In genomic region chr5:21578136-21578535, GRCm38 (mm10) we compare ENCODE assay signal across 31 mouse cellular contexts. TPM values are rescaled to one million over a fixed set of nuclear protein-coding genes. Genes with fewer than 3 reads are reported as not detected.
"Had no signal": no experiment of that assay in that cellular context is flagged by ENCODE, and none has a peak within 500 bp of the region (broad histone marks: within the 10 kb centered on the region; RNA-seq: fewer than 3 reads in every experiment).

No protein-coding gene starts in this region.

- DNase-seq: cerebellum, adult 2 months; cerebellum, adult 8-10 months; cerebellum, adult 9-10 months; cerebellum, adult 9-11 months; cerebellum, postnatal 10 days; cerebellum, postnatal 14 days; cerebellum, postnatal 25 days; cerebellum, postnatal 36 days; embryo, embryonic 11 days; forebrain, postnatal 0 days; gastrocnemius, adult 2 months; gastrocnemius, postnatal 10 days; gastrocnemius, postnatal 14 days; gastrocnemius, postnatal 25 days; gastrocnemius, postnatal 36 days; heart, adult 18-20 months; heart, adult 2 months had no signal

- H3K9ac ChIP-seq: embryonic facial prominence, embryonic 12.5 days; embryonic facial prominence, embryonic 13.5 days; embryonic facial prominence, embryonic 15.5 days; forebrain, embryonic 12.5 days; forebrain, embryonic 13.5 days; forebrain, embryonic 15.5 days; forebrain, postnatal 0 days had no signal

- ATAC-seq: forebrain, embryonic 13.5 days; forebrain, embryonic 14.5 days; forebrain, embryonic 15.5 days; forebrain, embryonic 16.5 days; forebrain, postnatal 0 days had no signal

- H3K27ac ChIP-seq: embryonic facial prominence, embryonic 10.5 days; embryonic facial prominence, embryonic 12.5 days; embryonic facial prominence, embryonic 13.5 days; embryonic facial prominence, embryonic 15.5 days; forebrain, embryonic 10.5 days; forebrain, embryonic 12.5 days; forebrain, embryonic 13.5 days; forebrain, embryonic 15.5 days; gastrocnemius, adult 2 months; heart, adult 2 months had no signal

- H3K4me1 ChIP-seq: embryonic facial prominence, embryonic 10.5 days; embryonic facial prominence, embryonic 12.5 days; embryonic facial prominence, embryonic 13.5 days; embryonic facial prominence, embryonic 15.5 days; forebrain, embryonic 10.5 days; forebrain, embryonic 12.5 days; forebrain, embryonic 13.5 days; forebrain, embryonic 15.5 days had no signal

- H3K27me3 ChIP-seq: embryonic facial prominence, embryonic 12.5 days; embryonic facial prominence, embryonic 13.5 days; embryonic facial prominence, embryonic 15.5 days; forebrain, embryonic 12.5 days; forebrain, embryonic 13.5 days; forebrain, embryonic 15.5 days had no signal

- H3K36me3 ChIP-seq: embryonic facial prominence, embryonic 10.5 days; forebrain, embryonic 10.5 days; forebrain, embryonic 12.5 days; forebrain, embryonic 15.5 days had no signal

- H3K9me3 ChIP-seq: embryonic facial prominence, embryonic 10.5 days; embryonic facial prominence, embryonic 12.5 days; embryonic facial prominence, embryonic 13.5 days; embryonic facial prominence, embryonic 15.5 days; forebrain, embryonic 10.5 days; forebrain, embryonic 12.5 days; forebrain, embryonic 13.5 days; forebrain, embryonic 15.5 days had no signal

- H3K4me2 ChIP-seq: embryonic facial prominence, embryonic 12.5 days; embryonic facial prominence, embryonic 13.5 days; embryonic facial prominence, embryonic 15.5 days; forebrain, embryonic 12.5 days; forebrain, embryonic 13.5 days; forebrain, embryonic 15.5 days had no signal

- H3K4me3 ChIP-seq: embryonic facial prominence, embryonic 10.5 days; embryonic facial prominence, embryonic 12.5 days; embryonic facial prominence, embryonic 13.5 days; embryonic facial prominence, embryonic 15.5 days; erythroblast, embryonic 14.5 days; forebrain, embryonic 10.5 days; forebrain, embryonic 12.5 days; forebrain, embryonic 13.5 days; forebrain, embryonic 15.5 days; gastrocnemius, adult 2 months; heart, adult 2 months had no signal

RNA-seq across cellular contexts. Expression of gene Lrrc17, which starts 34.8 kb away (rescaled TPM):
- total RNA-seq: common myeloid progenitor, adult 5-6 weeks; granulocyte monocyte progenitor cell, adult 5-6 weeks had no signal
- polyA plus RNA-seq: cortical plate, adult 2 months; erythroblast, embryonic 14.5 days had no signal
